Mouse (Mus musculus) midbrain, embryonic 16.5 days (tissue): Measurements from ENCODE around the gene Kif1b. TPM values are rescaled to one million over a fixed set of nuclear protein-coding genes. Genes with fewer than 3 reads are reported as not detected.

Source experiments
- ATAC-seq: fragments of 200-750 bp; cut with Nextera tagmentation; 2 replicates; pipeline ENCODE4 v1.8.0; 2017; ENCODE audit warnings: moderate TSS enrichment
- H3K27ac ChIP-seq: fragments of 300-500 bp; sonication (generic); 2 replicates; pipeline ENCODE4 v1.5.1; 2014; ENCODE audit warnings: mild to moderate bottlenecking, low read length, mixed read lengths
- H3K27me3 ChIP-seq: fragments of 300-500 bp; sonication (generic); 2 replicates; pipeline ENCODE4 v1.6.1; 2014; ENCODE audit warnings: low read depth, low read length, mixed read lengths; ENCODE audit not compliant: control insufficient read depth, insufficient read depth
- H3K36me3 ChIP-seq: fragments of 300-500 bp; sonication (generic); 2 replicates; pipeline ENCODE4 v1.6.1; 2014; ENCODE audit warnings: mild to moderate bottlenecking, low read length, moderate library complexity, mixed read lengths; ENCODE audit not compliant: control insufficient read depth, insufficient read depth
- H3K4me1 ChIP-seq: fragments of 300-500 bp; sonication (generic); 2 replicates; pipeline ENCODE4 v1.6.1; 2014; ENCODE audit warnings: mild to moderate bottlenecking, low read length, mixed read lengths; ENCODE audit not compliant: control insufficient read depth, insufficient read depth
- H3K4me2 ChIP-seq: fragments of 300-500 bp; sonication (generic); 2 replicates; pipeline ENCODE4 v1.6.1; 2014; ENCODE audit warnings: mild to moderate bottlenecking, low read length, mixed read lengths
- H3K4me3 ChIP-seq: fragments of 300-500 bp; sonication (generic); 2 replicates; pipeline ENCODE4 v1.5.1; 2014; ENCODE audit warnings: low read depth, mild to moderate bottlenecking, low read length, moderate library complexity, mixed read lengths
- H3K9ac ChIP-seq: fragments of 300-500 bp; sonication (generic); 2 replicates; pipeline ENCODE4 v1.6.1; 2014; ENCODE audit warnings: low read depth, low read length, mixed read lengths
- H3K9me3 ChIP-seq: fragments of 300-500 bp; sonication (generic); replicated peaks from 2 replicates; pipeline ENCODE4 v1.6.1; 2014; ENCODE audit warnings: mild to moderate bottlenecking, low read length, mixed read lengths; ENCODE audit not compliant: control insufficient read depth, poor library complexity, severe bottlenecking
- WGBS: fragments of 180-500 bp; shearing (Covaris S2); extraction: QIAGEN DNeasy Blood & Tissue Kit; methylation state at CpG from one replicate; pipeline ENCODE4 v1.1.7; 2014; 5-methylcytosine and 5-hydroxymethylcytosine counted together
- polyA plus RNA-seq: library from polyadenylated mRNA; unstranded; fragments of >200 nt; fragmentation: Nextera tagmentation; extraction: Ambion mirVana; gene quantifications from 2 replicates; pipeline ENCODE4 v1.2.1, GENCODE M21; 2015

Kif1b gene
- polyA plus RNA-seq, 1 experiment from 2014 or later, result 118 TPM

GRCm38 (mm10) chr4:149159891-149160290 is 147.6 kb downstream of the Kif1b start:
- ATAC-seq, result no peak
- H3K27ac ChIP-seq, result no peak overlapping the region
- peaks cover 47% of the 10 kb centered on the region for H3K36me3 ChIP-seq
- no peak overlapping the region for H3K4me3 ChIP-seq
- H3K9ac ChIP-seq, result no peak overlapping the region
- H3K4me1 ChIP-seq, result no peaks in the 10 kb centered on the region; the same call in 1 of the 2 replicates
- no peaks in the 10 kb centered on the region for H3K9me3 ChIP-seq
- H3K4me2 ChIP-seq, result no peak overlapping the region
- 91% methylated on average over 13 of the region's 13 CpGs for WGBS
- H3K27me3 ChIP-seq, result no peaks in the 10 kb centered on the region

DNA sequence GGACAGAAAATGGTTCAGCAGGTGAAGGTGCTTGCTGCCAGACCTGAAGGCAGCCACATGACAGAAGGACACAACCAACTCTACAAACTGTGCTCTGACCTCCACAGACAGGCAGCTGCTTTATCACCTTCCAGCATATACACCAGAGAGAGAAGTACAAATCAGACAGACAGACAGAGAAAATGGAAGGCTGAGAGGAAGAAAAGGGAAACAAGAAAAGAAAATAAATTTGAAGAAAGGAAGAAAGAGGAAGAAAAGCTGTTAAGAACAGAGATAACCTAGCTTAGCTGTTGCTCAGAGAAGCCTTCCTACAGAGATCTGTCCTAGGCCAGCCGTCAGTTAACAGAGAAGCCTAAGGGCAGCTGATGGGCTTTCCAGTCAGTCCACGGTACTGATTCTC is 148.3 kb downstream of the Kif1b start:
- Histone ChIP-seq H3K27me3 (no peaks in the 10 kb centered on the region), H3K4me2 (no peak overlapping the region), H3K36me3 (peaks cover 49% of the 10 kb centered on the region), H3K4me3 (no peak overlapping the region), H3K4me1 (no peaks in the 10 kb centered on the region), H3K27ac (no peak overlapping the region), H3K9me3 (no peaks in the 10 kb centered on the region), H3K9ac (peak overlapping the region; percentile 34; the same call in 1 of the 2 replicates)
- WGBS, result 94% methylated on average over 2 of the region's 2 CpGs
- ATAC-seq, result no peak

DNA sequence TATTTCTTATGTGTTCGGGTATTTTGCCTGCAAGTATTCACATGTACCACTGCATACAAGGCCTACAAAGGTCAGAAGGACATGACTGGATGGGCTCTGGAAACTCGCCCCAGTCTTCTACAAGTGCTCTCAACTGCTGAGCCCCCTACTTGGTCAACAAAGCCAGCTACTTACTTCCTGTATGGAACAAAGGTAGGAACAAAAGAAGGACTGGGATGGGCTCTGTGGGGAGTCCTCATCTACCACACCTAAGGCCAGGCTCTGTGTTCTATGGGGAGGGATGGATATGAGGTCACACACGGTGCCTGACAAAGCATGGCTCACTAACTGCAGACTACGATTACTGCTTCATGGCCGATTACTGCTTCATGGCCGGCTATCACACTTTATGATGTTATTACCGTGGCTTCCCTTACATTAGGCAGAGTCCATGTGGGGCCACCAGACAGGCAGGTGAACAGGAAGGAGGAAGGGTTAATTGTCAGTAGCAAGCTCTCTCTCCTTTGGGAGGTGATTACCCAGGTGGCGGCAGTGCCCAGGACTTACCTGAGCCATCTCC is 150.0 kb downstream of the Kif1b start:
- no peak for ATAC-seq
- WGBS, result 91% methylated on average over 8 of the region's 8 CpGs
- no peaks in the 10 kb centered on the region for H3K27me3 ChIP-seq
- H3K27ac ChIP-seq, result no peak overlapping the region
- H3K36me3 ChIP-seq, result peaks cover 66% of the 10 kb centered on the region
- no peak overlapping the region for H3K9ac ChIP-seq
- H3K4me2 ChIP-seq, result no peak overlapping the region
- H3K4me3 ChIP-seq, result no peak overlapping the region
- no peaks in the 10 kb centered on the region for H3K9me3 ChIP-seq
- H3K4me1 ChIP-seq, result no peaks in the 10 kb centered on the region

- H3K36me3 ChIP-seq, result peaks cover 73% of the 10 kb centered on the region
- H3K4me1 ChIP-seq, result no peaks in the 10 kb centered on the region
- no peaks in the 10 kb centered on the region for H3K27me3 ChIP-seq
- no peak overlapping the region for H3K4me2 ChIP-seq
- 93% methylated on average over 6 of the region's 6 CpGs for WGBS
- H3K4me3 ChIP-seq, result no peak overlapping the region
- no peak overlapping the region for H3K27ac ChIP-seq
- no peak overlapping the region for H3K9ac ChIP-seq
- ATAC-seq, result no peak
- H3K9me3 ChIP-seq, result no peaks in the 10 kb centered on the region
Measured at GRCm38 (mm10) chr4:149155711-149156110, 151.8 kb downstream of the Kif1b start.

DNA sequence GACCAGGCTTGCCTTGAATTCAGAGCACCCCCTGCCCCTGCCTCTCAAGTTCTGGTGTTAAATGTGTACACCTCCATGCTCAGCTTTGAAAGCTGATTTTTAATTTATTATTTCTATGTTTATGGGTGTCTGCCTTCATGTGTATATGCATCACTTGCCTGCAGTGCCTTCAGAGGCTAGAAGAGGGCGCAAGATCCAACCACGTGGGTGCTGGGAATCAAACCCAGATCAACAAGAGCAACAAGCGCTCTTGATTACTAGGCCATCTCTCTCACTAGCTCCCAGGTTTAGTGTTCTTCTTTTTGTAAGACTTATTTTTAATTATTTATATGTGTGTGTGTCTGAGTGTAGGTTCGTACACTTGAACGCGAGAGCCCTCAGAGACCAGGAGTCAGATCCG is 152.6 kb downstream of the Kif1b start:
- H3K9ac ChIP-seq, result no peak overlapping the region
- no peaks in the 10 kb centered on the region for H3K4me1 ChIP-seq
- H3K36me3 ChIP-seq, result peaks cover 70% of the 10 kb centered on the region
- no peak overlapping the region for H3K27ac ChIP-seq
- no peak overlapping the region for H3K4me2 ChIP-seq
- no peak for ATAC-seq
- H3K9me3 ChIP-seq, result no peaks in the 10 kb centered on the region
- 97% methylated on average over 7 of the region's 7 CpGs for WGBS
- no peak overlapping the region for H3K4me3 ChIP-seq
- H3K27me3 ChIP-seq, result no peaks in the 10 kb centered on the region

- H3K4me1 ChIP-seq, result no peaks in the 10 kb centered on the region
- peaks cover 47% of the 10 kb centered on the region for H3K36me3 ChIP-seq
- H3K27ac ChIP-seq, result no peak overlapping the region
- 95% methylated on average over 11 of the region's 11 CpGs for WGBS
- ATAC-seq, result no peak
- no peak overlapping the region for H3K4me2 ChIP-seq
- no peaks in the 10 kb centered on the region for H3K9me3 ChIP-seq
- H3K4me3 ChIP-seq, result no peak overlapping the region
- no peak overlapping the region for H3K9ac ChIP-seq
- no peaks in the 10 kb centered on the region for H3K27me3 ChIP-seq
Measured at GRCm38 (mm10) chr4:149150721-149151120, 156.8 kb downstream of the Kif1b start.

DNA sequence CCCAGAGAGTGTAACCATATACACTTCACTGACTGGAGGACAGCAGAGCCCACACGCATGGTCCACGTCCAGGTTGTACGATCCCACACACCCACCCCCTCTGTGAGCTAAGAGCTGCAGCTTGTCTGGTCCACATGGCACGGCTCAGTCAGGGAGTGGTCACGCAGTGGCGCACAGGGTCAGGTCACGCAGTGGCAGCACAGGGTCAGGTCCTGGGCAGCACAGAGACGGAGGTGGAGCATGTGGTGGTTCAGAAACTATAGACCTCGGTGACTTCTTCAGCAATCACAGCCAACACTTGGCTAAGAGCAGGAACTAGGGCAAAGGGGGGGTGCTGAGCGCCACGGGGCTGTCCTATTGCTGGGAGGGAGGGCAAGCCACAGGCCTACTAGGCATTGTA is 157.2 kb downstream of the Kif1b start:
- no peak for ATAC-seq
- H3K9me3 ChIP-seq, result no peaks in the 10 kb centered on the region
- no peaks in the 10 kb centered on the region for H3K27me3 ChIP-seq
- peaks cover 43% of the 10 kb centered on the region for H3K36me3 ChIP-seq
- H3K9ac ChIP-seq, result no peak overlapping the region
- H3K4me1 ChIP-seq, result no peaks in the 10 kb centered on the region
- H3K27ac ChIP-seq, result no peak overlapping the region
- 77% methylated on average over 11 of the region's 11 CpGs for WGBS
- no peak overlapping the region for H3K4me3 ChIP-seq
- H3K4me2 ChIP-seq, result no peak overlapping the region

GRCm38 (mm10) chr4:149149611-149150010 is 157.9 kb downstream of the Kif1b start:
- H3K4me2 ChIP-seq, result no peak overlapping the region
- no peak overlapping the region for H3K9ac ChIP-seq
- ATAC-seq, result no peak
- H3K4me3 ChIP-seq, result no peak overlapping the region
- H3K4me1 ChIP-seq, result no peaks in the 10 kb centered on the region
- no peaks in the 10 kb centered on the region for H3K9me3 ChIP-seq
- no peak overlapping the region for H3K27ac ChIP-seq
- 84% methylated on average over 7 of the region's 7 CpGs for WGBS
- peaks cover 37% of the 10 kb centered on the region for H3K36me3 ChIP-seq
- H3K27me3 ChIP-seq, result no peaks in the 10 kb centered on the region

GRCm38 (mm10) chr4:149149196-149149595 is 158.3 kb downstream of the Kif1b start:
- H3K36me3 ChIP-seq, result peaks cover 35% of the 10 kb centered on the region
- H3K4me3 ChIP-seq, result no peak overlapping the region
- no peak overlapping the region for H3K9ac ChIP-seq
- ATAC-seq, result no peak
- H3K27me3 ChIP-seq, result no peaks in the 10 kb centered on the region
- 86% methylated on average over 9 of the region's 9 CpGs for WGBS
- H3K4me1 ChIP-seq, result no peaks in the 10 kb centered on the region
- H3K27ac ChIP-seq, result no peak overlapping the region
- H3K9me3 ChIP-seq, result no peaks in the 10 kb centered on the region
- no peak overlapping the region for H3K4me2 ChIP-seq
